Mouse (Mus musculus) WW6 (cell line): ENCODE measurements at regions not wholly inside any gene's neighbourhood (a gene's known extent, or its start where the extent isn't known, plus 50 kb on each side); places are given as distances from the start of the nearest gene placed in this dataset.

Experiments used
- DNase-seq: peaks from one replicate; pipeline ENCODE4 v3.0.0-alpha.2; 2013; ENCODE audit warnings: low read depth, low spot score

DNA sequence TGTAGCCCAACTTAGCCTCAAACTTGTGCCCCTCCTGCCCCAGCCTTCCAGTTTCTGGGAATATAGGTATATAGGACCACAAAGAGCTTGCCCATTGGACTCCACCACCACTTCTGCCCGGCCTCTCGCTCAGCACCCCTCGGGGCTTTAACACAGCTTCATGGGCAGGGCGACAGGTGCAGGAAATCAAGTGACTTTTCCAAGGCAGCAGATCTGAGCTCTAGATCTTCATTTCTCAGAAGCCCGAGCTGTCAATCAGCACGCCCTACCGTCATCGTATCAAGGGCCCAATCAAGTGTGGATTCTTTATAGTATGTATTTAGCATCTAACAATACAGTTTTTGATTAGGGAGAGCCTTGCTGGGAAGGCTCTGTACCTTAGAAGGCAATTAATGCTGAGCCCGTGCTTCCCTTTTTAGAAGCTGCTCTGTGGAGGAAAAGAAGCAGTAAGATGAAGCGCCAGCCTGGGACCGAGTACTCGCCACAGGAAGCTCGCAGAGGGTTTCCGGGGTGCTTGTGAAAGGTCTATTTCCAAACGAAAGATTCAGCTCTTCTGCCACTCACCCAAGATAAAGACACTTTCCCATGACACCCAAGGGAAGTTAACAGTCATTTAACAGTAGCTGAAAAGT, 56.9 kb upstream of the E2f3 start:
- no peak for DNase-seq

GRCm38 (mm10) chr13:30041501-30042295, 55.8 kb upstream of the E2f3 start:
- no peak for DNase-seq

GRCm38 (mm10) chr13:30040288-30040687, 54.4 kb upstream of the E2f3 start:
- DNase-seq = no peak

- DNase-seq = no peak
Measured at GRCm38 (mm10) chr13:30039791-30040190, 53.9 kb upstream of the E2f3 start.

- no peak for DNase-seq
Measured at GRCm38 (mm10) chr13:30036561-30036960, 50.7 kb upstream of the E2f3 start.

- DNase-seq = no peak
Measured at GRCm38 (mm10) chr13:30036071-30036470, 50.2 kb upstream of the E2f3 start.
